Mouse (Mus musculus): ENCODE data around the gene Gstcd. TPM values are rescaled to one million over a fixed set of nuclear protein-coding genes. Genes with fewer than 3 reads are reported as not detected.

Gstcd gene
- total and polyA plus RNA-seq, 3 experiments: 33.3 to 67.2 (median 44.6) TPM

- H3K9ac ChIP-seq (ENCODE audit: insufficient read depth, low read depth): no peak overlapping the region
- H3K4me3 ChIP-seq (replicated peaks in 1 of 3; ENCODE audit: low read depth in 2 of 3, low read length in 2 of 3, poor library complexity in 1 of 3): no peak overlapping the region
- DNase-seq (ENCODE audit: extremely low read depth): peak; percentile 84
- H3K9me3 ChIP-seq (replicated peaks; ENCODE audit: low read length): peaks cover 3% of the 10 kb centered on the region
- peaks cover 0 to 5% of the 10 kb centered on the region in 2 experiments; a peak in 1 of 4 replicates for H3K4me1 ChIP-seq (ENCODE audit: control insufficient read depth in 1 of 2, insufficient read depth in 2 of 2)
- no peak overlapping the region for H3K4me2 ChIP-seq (ENCODE audit: insufficient read depth, low read depth, poor library complexity, severe bottlenecking)
- in situ Hi-C loops (cut with MboI; ENCODE audit: low pct_ligation_motif_present, low pct_unique_long_range_greater_than_20kb, low sequenced_read_pairs) (no loop called here), dilution Hi-C loops (cut with MboI; ENCODE audit: extremely low pct_ligation_motif_present, extremely low pct_unique_long_range_greater_than_20kb, low sequenced_read_pairs) (no loop called here)
- H3K27me3 ChIP-seq (replicated peaks): no peaks in the 10 kb centered on the region
- H3K27ac ChIP-seq (ENCODE audit: insufficient read depth, low read depth): no peak overlapping the region
- H3K36me3 ChIP-seq (replicated peaks in 1 of 2; ENCODE audit: control insufficient read depth in 1 of 2, insufficient read depth in 1 of 2, low read length in 1 of 2): peaks cover 22 to 33% of the 10 kb centered on the region in 2 experiments
- no peak for TF ChIP-seq JUN (IDR thresholded peaks at IDR 0.05; ENCODE audit: insufficient read depth, low read depth, low read length)
- no peak for TF ChIP-seq MAFK (IDR thresholded peaks at IDR 0.05; ENCODE audit: insufficient replicate concordance, low read length)
- TF ChIP-seq TCF12 (IDR thresholded peaks at IDR 0.05; ENCODE audit: low read depth, low read length): no peak
- TF ChIP-seq ZC3H11A (IDR thresholded peaks at IDR 0.05; ENCODE audit: low read depth, low read length): peak; percentile 34; the same call in 1 of the 2 replicates
- TF ChIP-seq KAT2A (IDR thresholded peaks at IDR 0.05; ENCODE audit: insufficient replicate concordance, low read length): no peak
- TF ChIP-seq POLR2A (IDR thresholded peaks at IDR 0.05; ENCODE audit: low read depth, low read length): no peak
- TF ChIP-seq USF1 (IDR thresholded peaks at IDR 0.05; ENCODE audit: low read depth, low read length): no peak
- TF ChIP-seq HCFC1 (IDR thresholded peaks at IDR 0.05; ENCODE audit: low read depth, low read length): no peak
- no peak for TF ChIP-seq BHLHE40 (IDR thresholded peaks at IDR 0.05; ENCODE audit: low read depth, low read length)
- no peak for TF ChIP-seq NRF1 (IDR thresholded peaks at IDR 0.05; ENCODE audit: low read depth, low read length)
- TF ChIP-seq CHD1 (IDR thresholded peaks at IDR 0.05; ENCODE audit: low read depth, low read length): no peak
- TF ChIP-seq USF2 (conservative IDR thresholded peaks at IDR 0.05; ENCODE audit: low read depth, low read length): no peak
- TF ChIP-seq RCOR1 (conservative IDR thresholded peaks at IDR 0.05; ENCODE audit: low read depth, low read length): no peak
- TF ChIP-seq MYC (IDR thresholded peaks at IDR 0.05; ENCODE audit: low read depth, low read length): 0 out of 2 replicates have a peak, but pooled peaks have one; percentile 30
- TF ChIP-seq ZNF384 (IDR thresholded peaks at IDR 0.05; ENCODE audit: low read depth, low read length): no peak
- no peak for TF ChIP-seq PAX5 (IDR thresholded peaks at IDR 0.05; ENCODE audit: low read length)
- peak in 1 of 2 experiments; percentile 83; a peak in 2 of 4 replicates for TF ChIP-seq CTCF (conservative IDR thresholded peaks at IDR 0.05 in 1 of 2, IDR thresholded peaks at IDR 0.05 in 1 of 2; ENCODE audit: low read depth in 2 of 2, low read length in 2 of 2)
- TF ChIP-seq MXI1 (IDR thresholded peaks at IDR 0.05; ENCODE audit: low read depth, low read length): no peak
- no peak for TF ChIP-seq SIN3A (IDR thresholded peaks at IDR 0.05; ENCODE audit: low read length)
- no peak; the same call in 1 of the 2 replicates for TF ChIP-seq JUND (conservative IDR thresholded peaks at IDR 0.05; ENCODE audit: low read depth, low read length)
- TF ChIP-seq NELFE (IDR thresholded peaks at IDR 0.05; ENCODE audit: low read depth, low read length): no peak
- TF ChIP-seq MAZ (IDR thresholded peaks at IDR 0.05; ENCODE audit: low read depth, low read length): 0 out of 2 replicates have a peak, but pooled peaks have one; percentile 8
- peak; percentile 86 for TF ChIP-seq SMC3 (IDR thresholded peaks at IDR 0.05; ENCODE audit: low read depth, low read length)
- no peak for TF ChIP-seq IRF4 (IDR thresholded peaks at IDR 0.05; ENCODE audit: low read depth, low read length)
- no peak; the same call in 1 of the 2 replicates for TF ChIP-seq POLR2AphosphoS2 (IDR thresholded peaks at IDR 0.05; ENCODE audit: low read depth, low read length)
- 0 out of 2 replicates have a peak, but pooled peaks have one; percentile 23 for TF ChIP-seq TBP (conservative IDR thresholded peaks at IDR 0.05; ENCODE audit: low read depth, low read length)
- TF ChIP-seq UBTF (IDR thresholded peaks at IDR 0.05; ENCODE audit: low read depth, low read length): no peak
- TF ChIP-seq CHD2 (IDR thresholded peaks at IDR 0.05; ENCODE audit: low read length): peak; percentile 42; the same call in 1 of the 2 replicates
- no peak for TF ChIP-seq GABPA (IDR thresholded peaks at IDR 0.05; ENCODE audit: insufficient replicate concordance, low read depth, low read length)
- TF ChIP-seq ETS1 (conservative IDR thresholded peaks at IDR 0.05; ENCODE audit: low read depth, low read length): no peak
- TF ChIP-seq ZKSCAN1 (IDR thresholded peaks at IDR 0.05; ENCODE audit: borderline replicate concordance, low read depth, low read length): no peak
- TF ChIP-seq MEF2A (IDR thresholded peaks at IDR 0.05; ENCODE audit: borderline replicate concordance, low read depth, low read length): no peak
- TF ChIP-seq ZMIZ1 (IDR thresholded peaks at IDR 0.05; ENCODE audit: low read depth, low read length): no peak
- no peak for TF ChIP-seq MAX (IDR thresholded peaks at IDR 0.05; ENCODE audit: low read length)
- peak; percentile 40 for TF ChIP-seq ELF1 (IDR thresholded peaks at IDR 0.05; ENCODE audit: low read depth, low read length)
- TF ChIP-seq EP300 (IDR thresholded peaks at IDR 0.05; ENCODE audit: low read length): no peak
- TF ChIP-seq RAD21 (IDR thresholded peaks at IDR 0.05; ENCODE audit: low read depth, low read length): peak; percentile 88
- no peak for TF ChIP-seq E2F4 (IDR thresholded peaks at IDR 0.05; ENCODE audit: insufficient replicate concordance, low read depth, low read length)
- no peaks in the 10 kb centered on the region for H3K79me2 ChIP-seq (replicated peaks; ENCODE audit: control insufficient read depth, extremely low read depth, insufficient read depth, poor library complexity, severe bottlenecking)
These were observed 19.9 kb upstream of the Gstcd start for GRCm38 (mm10) chr3:133111741-133112140.
